In genomic region chr17:90141602-90142001, GRCm38 (mm10) we compare ENCODE assay signal across 8 mouse cellular contexts.
DNase-seq lines count a peak whose midpoint lies in the region; ATAC-seq lines count a peak whose summit lies in the region.

No protein-coding gene starts in this region.

- H3K9me3 ChIP-seq in midbrain, embryonic 10.5 days (replicated peaks), result no peaks in the 10 kb centered on the region
- H3K9me3 ChIP-seq in midbrain, embryonic 15.5 days, result no peaks in the 10 kb centered on the region

- DNase-seq in embryo, embryonic 10 days (ENCODE audit: low spot score), result peak; percentile 38
- DNase-seq in embryo, embryonic 9.5 days (ENCODE audit: extremely low spot score), result no peak
- peak; percentile 15 for DNase-seq in midbrain, embryonic 10.5 days (ENCODE audit: low spot score)
- DNase-seq in cerebellum, adult 9-10 months, result peak; percentile 46
- peak; percentile 48 for DNase-seq in retina, embryonic 14.5 days (ENCODE audit: low spot score)
- DNase-seq in lung, postnatal 36 days, result no peak
- no peak for DNase-seq in lung, adult 18-20 months

- no peak overlapping the region for H3K9ac ChIP-seq in midbrain, embryonic 15.5 days

- no peak overlapping the region for H3K4me2 ChIP-seq in midbrain, embryonic 15.5 days

- no peak for ATAC-seq in midbrain, embryonic 15.5 days (replicated peaks)

- WGBS in midbrain, embryonic 10.5 days, result 51% methylated on average over 4 of the region's 4 CpGs
- 56% methylated on average over 4 of the region's 4 CpGs for WGBS in midbrain, embryonic 15.5 days

- no peak overlapping the region for H3K4me3 ChIP-seq in midbrain, embryonic 10.5 days
- no peak overlapping the region for H3K4me3 ChIP-seq in midbrain, embryonic 15.5 days

- no peaks in the 10 kb centered on the region for H3K4me1 ChIP-seq in midbrain, embryonic 10.5 days
- H3K4me1 ChIP-seq in midbrain, embryonic 15.5 days, result no peaks in the 10 kb centered on the region

- no peak overlapping the region for H3K27ac ChIP-seq in midbrain, embryonic 10.5 days (replicated peaks)
- H3K27ac ChIP-seq in midbrain, embryonic 15.5 days, result no peak overlapping the region

- H3K36me3 ChIP-seq in midbrain, embryonic 10.5 days, result no peaks in the 10 kb centered on the region
- no peaks in the 10 kb centered on the region for H3K36me3 ChIP-seq in midbrain, embryonic 15.5 days (replicated peaks)

- H3K27me3 ChIP-seq in midbrain, embryonic 10.5 days (ENCODE audit: low read depth, poor library complexity, severe bottlenecking), result no peaks in the 10 kb centered on the region
- no peaks in the 10 kb centered on the region for H3K27me3 ChIP-seq in midbrain, embryonic 15.5 days (replicated peaks)

Comparison
In these comparisons a context has a peak if more than half of its experiments do, and no peak if none do; other contexts are left out.
1. DNase-seq: peak in embryo, embryonic 10 days (single experiment), midbrain, embryonic 10.5 days (single experiment), cerebellum, adult 9-10 months (single experiment) and retina, embryonic 14.5 days (single experiment); none in embryo, embryonic 9.5 days (single experiment), lung, postnatal 36 days (single experiment) and lung, adult 18-20 months (0 of 2).